Mouse (Mus musculus): ENCODE measurements around the gene Slc25a48. TPM values are rescaled to one million over a fixed set of nuclear protein-coding genes. Genes with fewer than 3 reads are reported as not detected.

Gene Slc25a48
- not detected in 2 replicates for polyA plus RNA-seq (2015; fragmentation: Nextera tagmentation; extraction: Ambion mirVana)

DNA sequence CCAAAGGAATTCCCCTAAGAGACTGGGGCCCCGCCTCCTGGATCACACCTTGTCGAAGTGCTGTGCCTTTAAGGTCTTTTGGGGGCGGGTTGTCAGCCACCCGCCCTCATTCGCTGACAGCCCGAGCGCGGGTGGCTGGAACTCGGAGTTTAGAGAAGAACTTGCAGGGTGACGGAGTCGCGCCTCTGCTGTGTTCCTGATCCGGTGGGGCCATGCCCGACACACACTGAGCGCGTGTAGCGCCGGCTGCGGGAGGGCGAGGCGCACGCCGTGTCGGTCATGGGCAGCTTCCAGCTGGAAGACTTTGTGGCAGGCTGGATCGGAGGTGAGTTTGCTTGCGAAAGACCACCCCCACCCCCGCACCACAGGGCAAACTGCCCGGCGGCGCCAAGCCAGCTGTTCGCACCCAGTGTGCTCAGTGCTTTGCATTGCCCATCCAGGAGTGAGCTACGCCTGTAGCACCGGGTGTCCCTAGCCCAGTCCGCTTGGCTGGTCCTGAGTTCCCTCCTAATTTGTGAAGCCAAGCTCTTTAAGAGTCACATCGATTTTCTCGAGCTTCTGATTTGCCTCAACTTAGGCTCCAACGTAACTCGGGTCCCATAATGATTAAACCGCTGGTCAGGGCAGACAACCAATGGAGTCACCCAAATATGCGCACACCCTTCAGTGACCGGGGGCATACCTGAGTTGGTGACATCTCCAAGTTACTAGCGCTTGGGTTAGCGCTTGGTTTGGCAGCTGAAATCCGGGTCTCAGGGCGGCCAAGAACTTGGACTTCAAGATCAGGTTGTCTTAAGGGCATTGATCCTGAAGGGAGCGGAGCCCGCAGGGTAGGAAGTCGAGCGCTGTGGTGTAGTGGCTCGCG, at the start of gene Slc25a48:
Slc25a48 (plus strand) TSS at position 145 of the 865 bp plus-strand sequence.
- no peak for ATAC-seq (ENCODE audit: low FRiP score)
- WGBS: 4% methylated on average over 51 of the region's 51 CpGs
- Histone ChIP-seq H3K9ac (peak within 1 kb of the TSS; percentile 49; the same call in 1 of the 2 replicates), H3K4me2 (peak within 1 kb of the TSS; percentile 56), H3K9me3 (no peaks in the 10 kb centered on the region), H3K4me1 (replicated peaks) (peaks cover 26% of the 10 kb centered on the region), H3K27me3 (peaks cover 72% of the 10 kb centered on the region), H3K36me3 (no peaks in the 10 kb centered on the region), H3K4me3 (peak within 1 kb of the TSS; percentile 33), H3K27ac (no peak within 1 kb of the TSS)

DNA sequence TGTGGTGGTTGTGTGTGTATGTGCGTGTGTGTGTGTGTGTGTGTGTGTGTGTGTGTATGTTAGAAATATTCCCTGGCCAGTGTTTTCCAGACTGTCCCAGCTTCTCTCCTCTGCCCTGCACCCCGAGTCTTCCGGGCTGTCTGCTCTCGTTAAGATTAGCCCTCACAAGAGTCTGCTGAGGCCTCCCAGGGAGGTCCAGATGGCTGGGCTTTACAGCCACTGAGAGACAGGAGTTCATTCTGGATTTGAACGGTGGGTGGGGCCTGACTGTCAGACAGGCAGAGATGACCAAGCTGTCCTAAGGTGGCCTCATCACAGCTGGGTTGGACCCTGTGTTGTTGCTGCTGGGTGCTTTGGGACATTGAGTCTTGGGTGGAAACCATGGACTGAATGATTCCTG, 40.6 kb upstream of the Slc25a48 start:
- Histone ChIP-seq H3K9ac (no peak overlapping the region), H3K27ac (no peak overlapping the region), H3K36me3 (no peaks in the 10 kb centered on the region), H3K4me1 (replicated peaks) (no peaks in the 10 kb centered on the region), H3K4me2 (no peak overlapping the region), H3K4me3 (no peak overlapping the region), H3K9me3 (no peaks in the 10 kb centered on the region), H3K27me3 (no peaks in the 10 kb centered on the region)
- WGBS: 54% methylated on average over 5 of the region's 5 CpGs
- ATAC-seq (ENCODE audit: low FRiP score): no peak

DNA sequence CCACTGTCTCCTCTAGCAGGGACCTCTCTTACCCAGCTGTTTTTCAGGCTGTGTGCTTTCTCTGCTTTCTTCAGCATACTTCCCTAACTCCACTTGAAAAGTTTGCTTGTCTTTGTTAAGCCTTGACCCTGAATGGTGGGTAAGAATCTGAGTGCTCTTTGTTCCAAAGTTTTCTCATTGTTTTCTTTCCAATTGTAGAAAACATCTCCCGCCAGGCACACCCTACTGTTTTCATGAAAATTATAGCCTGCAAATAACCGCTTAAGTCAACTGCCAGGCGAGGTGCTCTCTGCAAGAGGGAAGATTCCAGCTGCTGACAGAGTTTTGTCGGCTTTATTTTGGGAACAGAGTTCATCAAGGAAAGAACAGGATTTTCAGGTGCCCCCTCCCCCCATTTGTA, 37.0 kb upstream of the Slc25a48 start:
- Histone ChIP-seq H3K9ac (no peak overlapping the region), H3K27ac (no peak overlapping the region), H3K4me2 (no peak overlapping the region), H3K4me3 (no peak overlapping the region), H3K36me3 (no peaks in the 10 kb centered on the region), H3K4me1 (replicated peaks) (no peaks in the 10 kb centered on the region), H3K9me3 (no peaks in the 10 kb centered on the region), H3K27me3 (no peaks in the 10 kb centered on the region)
- 51% methylated on average over 4 of the region's 4 CpGs for WGBS
- ATAC-seq (ENCODE audit: low FRiP score): no peak

DNA sequence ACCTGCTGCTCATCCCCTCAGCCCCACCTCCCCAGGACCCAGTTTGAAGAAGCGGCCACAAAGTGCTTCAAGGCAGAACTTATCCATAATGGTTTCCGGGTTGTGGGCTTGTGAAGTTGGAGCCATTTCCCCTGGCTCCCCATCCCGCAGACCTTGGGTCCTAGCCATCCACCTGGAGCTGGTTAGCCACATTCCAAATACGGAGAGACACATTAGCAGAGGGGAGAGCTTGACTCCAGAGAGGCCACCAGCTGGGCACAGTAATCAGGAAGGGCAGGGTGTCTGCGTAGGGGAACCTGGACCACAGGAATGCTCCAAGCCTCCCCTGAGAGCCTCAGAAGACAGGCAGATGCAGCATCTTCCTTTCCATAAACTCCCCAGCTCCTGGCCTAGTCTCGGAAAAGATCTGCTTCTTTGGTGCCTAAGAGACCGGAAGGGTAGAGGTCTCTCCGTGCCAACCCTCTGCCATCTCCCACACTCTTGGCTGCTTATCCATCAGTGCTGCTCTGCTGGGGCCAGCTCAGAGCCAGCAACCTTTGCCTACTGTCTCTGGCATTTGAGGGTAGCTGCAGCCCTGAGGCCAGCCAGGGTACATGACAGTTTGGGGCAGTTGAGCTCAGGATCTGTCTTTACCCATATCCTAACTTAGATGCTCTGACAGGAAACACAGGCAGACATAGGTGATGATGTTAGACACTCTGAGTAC, 34.6 kb upstream of the Slc25a48 start:
- no peaks in the 10 kb centered on the region for H3K9me3 ChIP-seq
- WGBS: 79% methylated on average over 8 of the region's 8 CpGs
- H3K4me2 ChIP-seq: no peak overlapping the region
- H3K4me1 ChIP-seq (replicated peaks): no peaks in the 10 kb centered on the region
- no peaks in the 10 kb centered on the region for H3K36me3 ChIP-seq
- no peaks in the 10 kb centered on the region for H3K27me3 ChIP-seq
- ATAC-seq (ENCODE audit: low FRiP score): no peak
- H3K4me3 ChIP-seq: no peak overlapping the region
- H3K27ac ChIP-seq: no peak overlapping the region
- no peak overlapping the region for H3K9ac ChIP-seq

DNA sequence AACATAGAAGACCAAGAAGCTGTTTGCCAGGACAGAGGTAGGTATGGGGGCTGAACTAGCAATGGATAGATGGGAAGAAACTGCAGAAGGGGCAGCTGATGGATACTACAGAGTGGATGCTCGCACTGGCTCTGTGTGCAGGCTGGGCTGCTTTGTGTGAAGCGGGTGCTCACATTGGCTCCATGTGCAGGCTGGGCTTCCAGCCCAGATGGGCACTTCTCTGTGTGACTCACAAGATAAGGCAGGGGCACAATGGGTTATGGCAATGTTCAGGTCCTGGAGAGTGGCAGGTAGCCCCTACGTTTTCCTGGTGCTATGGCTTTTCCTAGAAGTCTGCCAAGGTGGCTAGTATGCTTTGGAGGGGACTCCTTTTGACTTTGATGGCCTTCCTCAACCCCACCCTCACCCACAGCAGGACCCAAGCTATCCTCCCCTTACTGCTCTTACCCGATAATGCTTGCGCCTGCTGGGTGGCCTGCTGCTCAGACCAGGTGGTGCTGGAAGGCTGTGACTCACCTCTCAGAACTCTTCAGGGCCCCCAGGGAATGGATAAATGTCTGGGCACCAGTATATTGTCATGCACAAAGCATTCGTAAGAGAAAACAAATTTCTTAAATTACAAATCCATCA, 33.5 kb upstream of the Slc25a48 start:
- H3K36me3 ChIP-seq: no peaks in the 10 kb centered on the region
- 80% methylated on average over 6 of the region's 6 CpGs for WGBS
- ATAC-seq (ENCODE audit: low FRiP score): no peak

DNA sequence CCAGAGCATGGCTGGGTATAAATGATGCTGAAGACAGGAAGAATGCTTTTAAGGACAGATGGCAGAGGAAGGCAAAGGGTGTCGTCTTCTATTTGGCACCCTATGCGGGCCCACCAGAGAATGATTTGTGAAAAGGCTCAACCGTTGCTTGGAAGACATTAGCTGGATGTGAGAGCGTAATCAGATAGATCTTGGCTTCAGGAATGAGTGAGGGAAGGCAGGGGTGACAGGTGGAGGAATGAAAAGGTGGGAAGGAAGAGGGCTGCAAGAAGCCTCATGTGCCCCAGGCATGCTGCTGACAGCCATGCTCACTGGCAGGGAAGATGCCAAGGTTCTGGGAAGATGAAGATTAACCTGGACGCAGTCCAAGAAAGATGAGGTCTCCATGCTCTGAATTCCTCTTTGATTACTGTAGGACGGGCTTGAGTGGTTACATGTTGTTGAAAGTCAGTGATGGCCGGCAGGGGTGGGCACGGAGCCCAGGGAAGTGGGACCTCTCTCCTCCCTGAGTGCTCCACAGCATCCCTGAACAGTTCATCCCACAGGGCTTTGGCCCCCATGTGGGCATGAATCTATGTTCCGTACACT, 25.8 kb upstream of the Slc25a48 start:
- no peak for ATAC-seq (ENCODE audit: low FRiP score)
- no peak overlapping the region for H3K4me2 ChIP-seq
- H3K4me1 ChIP-seq (replicated peaks): peaks cover 6% of the 10 kb centered on the region; the same call in 1 of the 2 replicates
- H3K36me3 ChIP-seq: no peaks in the 10 kb centered on the region
- no peak overlapping the region for H3K4me3 ChIP-seq
- H3K9ac ChIP-seq: no peak overlapping the region
- WGBS: 81% methylated on average over 9 of the region's 9 CpGs
- peaks cover 6% of the 10 kb centered on the region; the same call in 1 of the 2 replicates for H3K9me3 ChIP-seq
- H3K27ac ChIP-seq: no peak overlapping the region
- H3K27me3 ChIP-seq: peaks cover 2% of the 10 kb centered on the region; the same call in 1 of the 2 replicates

More for the DNA sequence above, 33.5 kb upstream of the Slc25a48 start:
- no peaks in the 10 kb centered on the region for H3K27me3 ChIP-seq
- H3K9ac ChIP-seq: no peak overlapping the region
- no peak overlapping the region for H3K4me3 ChIP-seq
- no peak overlapping the region for H3K4me2 ChIP-seq
- no peak overlapping the region for H3K27ac ChIP-seq
- no peaks in the 10 kb centered on the region for H3K9me3 ChIP-seq
- H3K4me1 ChIP-seq (replicated peaks): no peaks in the 10 kb centered on the region

DNA sequence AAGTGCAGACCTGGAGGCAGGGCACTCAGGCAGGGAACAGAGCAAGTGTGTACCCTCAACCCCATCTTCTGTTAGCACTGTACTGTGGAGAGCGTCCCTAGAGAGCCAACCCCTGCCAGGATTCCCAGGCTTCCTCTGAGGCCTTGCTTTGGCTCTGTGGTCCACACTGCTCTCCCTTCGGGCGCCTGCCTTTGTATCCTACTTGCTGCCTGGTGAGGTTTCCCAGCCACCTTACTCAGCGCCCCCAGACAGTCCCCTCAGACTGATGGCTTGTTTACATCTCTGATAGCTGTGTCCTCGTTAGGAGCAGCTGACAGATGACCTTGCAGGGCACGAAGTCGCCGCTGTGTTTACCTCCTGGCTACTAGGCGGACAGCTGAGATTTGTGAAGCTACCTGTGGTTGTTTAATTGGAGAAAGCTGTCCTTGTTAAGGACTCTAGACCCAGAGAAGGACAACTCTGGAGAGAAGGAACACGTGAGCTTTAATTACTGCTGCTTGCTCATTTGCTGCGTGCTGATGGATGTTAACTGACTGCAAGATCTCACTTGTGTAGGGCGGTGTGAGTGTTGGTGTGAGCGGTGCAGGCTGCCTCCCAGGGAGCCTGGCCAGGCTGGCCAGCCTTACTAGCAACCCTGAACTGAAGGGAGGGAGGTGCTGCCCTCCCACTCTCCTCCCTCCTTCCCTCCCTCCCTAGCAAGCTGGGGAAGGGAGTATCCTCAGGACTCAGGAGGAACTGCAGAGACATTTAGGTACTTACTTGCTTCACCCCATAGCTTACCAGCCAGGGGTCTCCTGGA, 19.3 kb upstream of the Slc25a48 start:
- Histone ChIP-seq H3K9me3 (peaks cover 4% of the 10 kb centered on the region; the same call in 1 of the 2 replicates), H3K4me1 (replicated peaks) (peaks cover 7% of the 10 kb centered on the region; the same call in 1 of the 2 replicates), H3K36me3 (no peaks in the 10 kb centered on the region), H3K27me3 (peaks cover 30% of the 10 kb centered on the region), H3K27ac (no peak overlapping the region), H3K4me2 (no peak overlapping the region), H3K4me3 (no peak overlapping the region), H3K9ac (no peak overlapping the region)
- 49% methylated on average over 13 of the region's 13 CpGs for WGBS
- no peak for ATAC-seq (ENCODE audit: low FRiP score)

DNA sequence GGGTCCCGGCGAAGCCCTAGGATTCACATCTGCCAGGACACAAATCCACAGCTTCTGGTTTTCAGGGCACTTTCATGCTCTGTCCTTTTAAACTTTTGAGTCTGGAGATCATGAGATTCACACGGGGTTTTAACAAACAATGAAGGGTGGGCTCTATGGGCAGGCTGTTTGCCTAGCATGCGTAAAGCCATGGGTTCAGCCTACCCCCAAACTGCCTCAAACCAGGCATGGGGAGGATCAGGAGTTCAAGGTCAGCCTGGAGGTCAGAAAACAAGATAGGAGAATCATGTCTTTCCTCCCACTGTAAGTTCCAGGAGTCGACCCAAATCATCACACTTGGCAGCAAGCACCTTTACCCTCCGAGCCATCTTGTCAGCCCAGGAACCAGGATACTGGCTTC, 18.6 kb upstream of the Slc25a48 start:
- H3K4me3 ChIP-seq: no peak overlapping the region
- no peak overlapping the region for H3K27ac ChIP-seq
- no peaks in the 10 kb centered on the region for H3K36me3 ChIP-seq
- 79% methylated on average over 6 of the region's 6 CpGs for WGBS
- ATAC-seq (ENCODE audit: low FRiP score): no peak
- H3K4me1 ChIP-seq (replicated peaks): peaks cover 7% of the 10 kb centered on the region; the same call in 1 of the 2 replicates
- H3K9ac ChIP-seq: no peak overlapping the region
- no peak overlapping the region for H3K4me2 ChIP-seq
- H3K27me3 ChIP-seq: peaks cover 32% of the 10 kb centered on the region
- no peaks in the 10 kb centered on the region for H3K9me3 ChIP-seq

DNA sequence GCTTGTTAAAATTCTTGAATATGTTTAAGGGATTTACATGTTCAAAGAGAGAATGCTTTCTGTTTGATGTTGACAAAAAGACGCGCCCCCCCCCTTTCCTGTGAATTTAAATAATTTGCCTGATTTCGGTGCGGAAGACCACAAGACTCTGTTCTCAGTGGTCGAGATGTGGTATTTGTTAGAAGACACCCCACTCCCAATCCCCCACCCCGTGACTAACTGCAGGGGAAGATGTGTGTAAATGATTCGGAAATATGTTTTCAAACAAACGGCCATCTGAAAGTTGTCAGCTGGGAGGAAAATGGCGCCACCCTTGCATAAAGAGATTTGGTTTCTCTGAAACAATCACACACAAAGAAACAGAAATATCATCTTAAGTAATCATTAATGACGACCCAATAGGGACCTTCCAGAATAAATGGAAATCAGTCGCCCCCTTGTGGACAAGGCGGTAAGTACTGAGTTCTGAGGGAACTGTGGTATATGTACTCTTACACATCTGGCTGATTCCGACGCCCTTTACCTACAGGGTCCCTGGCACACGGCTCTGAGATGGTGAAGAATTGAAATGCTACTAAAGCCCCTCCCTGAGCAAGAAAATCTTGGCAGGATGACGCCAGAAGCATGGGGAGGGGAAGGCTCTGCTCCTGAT, 16.0 kb upstream of the Slc25a48 start:
- Histone ChIP-seq H3K36me3 (no peaks in the 10 kb centered on the region), H3K27me3 (peaks cover 41% of the 10 kb centered on the region), H3K4me3 (no peak overlapping the region), H3K27ac (no peak overlapping the region), H3K9ac (no peak overlapping the region), H3K9me3 (no peaks in the 10 kb centered on the region), H3K4me1 (replicated peaks) (peaks cover 7% of the 10 kb centered on the region; the same call in 1 of the 2 replicates), H3K4me2 (no peak overlapping the region)
- WGBS: 30% methylated on average over 16 of the region's 16 CpGs
- ATAC-seq (ENCODE audit: low FRiP score): 0 out of 2 replicates have a peak, but pooled peaks have one; percentile 36

DNA sequence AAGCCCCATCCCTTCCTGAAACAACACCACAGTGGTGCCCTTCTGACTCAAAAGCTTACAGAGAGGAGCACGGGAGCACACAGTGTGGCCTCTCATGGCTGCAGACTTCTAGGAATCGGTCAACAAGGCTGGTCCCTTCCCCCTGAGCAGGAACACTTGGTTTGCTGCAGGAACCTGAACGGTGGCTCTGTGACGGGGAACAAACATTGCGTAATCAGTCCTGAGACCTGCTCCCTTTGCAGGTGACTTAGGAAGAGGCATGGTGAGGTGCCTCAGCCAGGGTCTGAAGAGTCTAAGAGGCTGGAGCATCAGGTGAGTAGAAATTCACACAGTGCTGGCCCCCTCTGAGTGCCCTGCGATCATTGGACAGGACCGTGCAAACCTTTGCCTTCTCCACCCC, 12.2 kb upstream of the Slc25a48 start:
- H3K4me1 ChIP-seq (replicated peaks): peaks cover 3% of the 10 kb centered on the region; the same call in 1 of the 2 replicates
- 88% methylated on average over 7 of the region's 7 CpGs for WGBS
- H3K36me3 ChIP-seq: no peaks in the 10 kb centered on the region
- ATAC-seq (ENCODE audit: low FRiP score): no peak
- no peak overlapping the region for H3K9ac ChIP-seq
- H3K9me3 ChIP-seq: no peaks in the 10 kb centered on the region
- H3K27ac ChIP-seq: no peak overlapping the region
- no peak overlapping the region for H3K4me2 ChIP-seq
- H3K27me3 ChIP-seq: peaks cover 60% of the 10 kb centered on the region
- no peak overlapping the region for H3K4me3 ChIP-seq

DNA sequence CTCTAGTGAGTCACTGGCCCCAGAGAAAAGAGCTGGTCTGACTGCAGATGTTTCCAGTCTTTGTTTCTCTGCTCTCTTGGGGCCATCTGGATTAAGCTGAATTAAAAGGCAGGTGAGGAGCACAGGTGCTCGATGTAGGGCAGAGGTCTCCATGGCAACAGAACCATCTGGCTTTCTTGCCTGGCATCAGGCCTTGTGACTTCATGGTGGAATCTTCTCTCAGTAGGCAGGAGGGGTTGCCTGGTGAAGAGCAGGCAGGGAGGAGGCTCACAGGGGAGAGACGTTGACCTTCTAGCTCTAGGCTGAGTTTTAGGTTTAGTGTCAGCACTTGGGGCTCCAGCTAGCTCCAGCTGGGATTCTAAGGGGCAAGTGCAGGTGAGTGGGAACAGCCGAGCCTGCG, 11.8 kb upstream of the Slc25a48 start, which contains the start of gene Gm3045:
Gm3045 (plus strand) TSS at position 230 of the 400 bp plus-strand sequence.
- Histone ChIP-seq H3K4me1 (replicated peaks) (peaks cover 3% of the 10 kb centered on the region; the same call in 1 of the 2 replicates), H3K9me3 (no peaks in the 10 kb centered on the region), H3K27me3 (peaks cover 59% of the 10 kb centered on the region), H3K9ac (no peak within 1 kb of the TSS), H3K4me2 (no peak within 1 kb of the TSS), H3K27ac (no peak within 1 kb of the TSS), H3K4me3 (no peak within 1 kb of the TSS), H3K36me3 (no peaks in the 10 kb centered on the region)
- WGBS: 78% methylated on average over 4 of the region's 4 CpGs
- ATAC-seq (ENCODE audit: low FRiP score): no peak
